Mouse (Mus musculus) activated CD4-positive, CD25-positive, alpha-beta regulatory T cell, adult 4 months (primary cell): Measurements from ENCODE around the gene Ccdc33. TPM values are rescaled to one million over a fixed set of nuclear protein-coding genes. Genes with fewer than 3 reads are reported as not detected.

Source experiments
- ATAC-seq: one replicate; pipeline ENCODE4 v1.8.0; 2017
- polyA plus RNA-seq, 2 experiments: library from polyadenylated mRNA; unstranded; fragments of 100-300 nt; shearing (Covaris generic); gene quantifications; one replicate each; pipeline ENCODE4 v1.2.1; 2017

Gene Ccdc33
- polyA plus RNA-seq, 2 experiments from 2014 or later, result not detected

DNA sequence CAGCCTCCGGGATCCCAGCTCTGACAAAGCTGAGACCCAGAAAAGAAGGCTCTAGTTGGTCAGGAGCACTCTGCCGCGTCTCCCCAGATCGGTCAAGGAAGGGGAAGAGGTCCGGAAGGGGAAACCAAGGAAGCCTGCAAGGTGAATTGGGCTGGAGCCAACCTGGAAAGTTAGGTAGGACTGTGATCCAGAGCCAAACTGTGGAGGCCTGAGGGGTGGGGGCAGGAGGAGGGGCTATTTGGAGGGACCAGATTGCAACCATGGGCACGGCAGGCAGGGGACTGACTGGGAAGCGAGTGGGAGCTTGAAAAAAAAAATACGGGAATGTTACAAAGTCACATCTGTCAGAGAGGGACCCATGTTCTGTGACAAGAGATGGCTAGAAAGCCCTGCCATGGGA, 10.9 kb upstream of the Ccdc33 start:
- ATAC-seq, result no peak

GRCm38 (mm10) chr9:58128926-58129413, 10.3 kb upstream of the Ccdc33 start:
- ATAC-seq, result no peak

GRCm38 (mm10) chr9:58125811-58126210, 7.2 kb upstream of the Ccdc33 start:
- ATAC-seq, result no peak

GRCm38 (mm10) chr9:58125085-58125484, 6.5 kb upstream of the Ccdc33 start:
- ATAC-seq, result no peak

DNA sequence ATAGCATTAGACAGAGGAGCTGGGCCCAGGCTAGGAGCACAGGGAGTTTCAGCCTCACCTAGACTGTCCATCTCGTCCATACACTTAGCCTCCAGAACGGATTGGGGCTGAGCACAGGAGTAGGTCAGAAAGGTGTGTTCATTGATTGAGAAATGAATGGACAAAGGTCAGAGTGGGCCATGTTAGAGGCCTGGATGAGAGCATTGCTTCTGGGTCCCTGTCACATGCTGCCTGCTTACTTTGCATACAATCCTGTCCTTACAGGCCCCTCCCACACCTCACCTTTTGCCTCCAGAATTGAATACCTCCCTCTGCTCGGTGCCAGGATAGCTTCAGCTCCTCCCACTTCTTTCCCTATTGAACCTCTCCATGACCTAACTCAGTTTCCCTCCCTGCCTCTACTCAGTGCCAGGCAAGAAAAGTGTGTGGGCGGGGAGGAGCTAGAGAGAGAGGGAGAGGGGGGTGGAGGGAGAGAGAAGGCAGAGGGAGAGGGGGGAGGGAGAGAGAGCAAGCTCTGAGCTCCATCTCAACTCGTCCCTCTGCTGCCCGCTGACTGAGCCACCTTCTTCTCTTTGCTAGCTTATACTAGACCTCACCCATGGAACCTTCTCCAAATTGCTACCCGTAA, 2.5 kb downstream of the Ccdc33 start:
- no peak for ATAC-seq

DNA sequence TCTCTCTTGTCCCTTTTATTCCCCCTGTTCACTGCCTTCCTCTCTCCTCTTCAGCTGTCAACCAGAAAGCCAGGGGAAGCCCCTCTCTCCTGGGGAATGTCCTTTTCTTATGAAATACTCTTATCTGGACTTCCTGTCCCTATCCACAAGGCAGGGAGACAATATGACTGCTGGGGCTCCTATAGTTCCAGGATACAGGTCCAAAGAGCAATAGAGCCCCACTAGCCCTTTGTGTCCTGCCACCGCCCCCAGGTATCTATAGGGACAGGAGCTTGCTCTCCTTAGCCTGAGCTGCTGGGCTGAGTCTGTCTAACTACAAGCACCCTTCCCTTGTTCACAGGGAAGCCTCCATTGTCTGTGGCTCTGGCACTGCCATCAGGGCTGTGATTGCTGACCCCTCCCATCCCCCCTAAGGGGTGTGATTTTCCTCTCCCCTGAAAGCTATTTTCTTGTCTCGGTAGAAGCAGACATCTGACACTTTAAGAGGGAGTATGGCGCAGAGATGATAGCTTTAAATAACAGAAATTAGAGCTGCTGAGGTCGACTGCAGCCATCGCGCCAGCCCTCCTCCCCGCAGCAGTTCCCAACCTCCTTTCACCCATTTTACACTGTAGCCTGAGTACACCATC, 3.2 kb downstream of the Ccdc33 start:
- no peak for ATAC-seq

GRCm38 (mm10) chr9:58114019-58114418, 4.6 kb downstream of the Ccdc33 start:
- ATAC-seq, result no peak

- ATAC-seq, result no peak
Measured at GRCm38 (mm10) chr9:58113279-58113884, 5.2 kb downstream of the Ccdc33 start.

DNA sequence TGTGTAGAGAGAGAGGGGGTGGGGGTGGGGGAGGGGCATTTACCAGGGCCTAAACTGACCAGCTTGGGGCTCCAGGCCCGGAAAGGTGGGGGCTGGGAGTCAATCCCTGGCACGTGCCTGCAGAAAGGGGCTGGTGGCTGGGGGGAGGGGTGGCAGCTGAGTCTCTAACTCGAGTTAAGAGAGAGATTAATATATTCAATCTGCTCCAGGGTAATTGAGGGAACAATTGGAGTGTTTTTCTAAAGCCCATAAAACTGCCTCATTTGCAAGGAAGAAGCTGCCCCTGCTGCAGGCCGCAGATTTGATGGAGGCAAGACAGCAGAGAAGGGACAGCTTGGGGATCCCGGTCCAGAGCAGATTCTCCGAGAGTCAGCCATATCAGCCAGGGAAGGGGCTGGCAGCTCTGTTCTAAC, 5.8 kb downstream of the Ccdc33 start:
- no peak for ATAC-seq

DNA sequence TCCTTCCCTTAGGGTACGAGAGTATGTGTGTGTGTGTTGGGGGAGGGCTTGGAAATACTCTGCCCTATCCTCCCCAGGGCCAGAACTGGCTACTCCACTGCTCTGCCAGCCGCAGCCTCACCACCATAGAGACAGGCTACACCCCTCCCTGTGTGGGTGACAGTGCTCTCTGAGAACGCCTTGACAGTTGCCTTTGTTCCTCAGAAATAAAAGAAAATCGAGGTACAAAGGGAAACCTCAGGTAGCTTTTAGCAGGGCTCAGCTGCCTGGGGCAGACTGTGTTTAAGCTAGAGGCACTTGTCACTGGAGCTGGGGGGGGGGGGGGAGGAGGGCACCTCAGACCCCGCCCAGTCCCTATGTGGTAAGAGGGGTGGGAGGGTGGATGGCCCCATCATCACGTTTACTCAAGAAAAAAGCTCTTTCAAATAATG, 6.3 kb downstream of the Ccdc33 start:
- ATAC-seq, result peak; percentile 59

- ATAC-seq, result no peak
Measured at GRCm38 (mm10) chr9:58111431-58111830, 7.2 kb downstream of the Ccdc33 start.

GRCm38 (mm10) chr9:58110787-58111186, 7.8 kb downstream of the Ccdc33 start:
- no peak for ATAC-seq

DNA sequence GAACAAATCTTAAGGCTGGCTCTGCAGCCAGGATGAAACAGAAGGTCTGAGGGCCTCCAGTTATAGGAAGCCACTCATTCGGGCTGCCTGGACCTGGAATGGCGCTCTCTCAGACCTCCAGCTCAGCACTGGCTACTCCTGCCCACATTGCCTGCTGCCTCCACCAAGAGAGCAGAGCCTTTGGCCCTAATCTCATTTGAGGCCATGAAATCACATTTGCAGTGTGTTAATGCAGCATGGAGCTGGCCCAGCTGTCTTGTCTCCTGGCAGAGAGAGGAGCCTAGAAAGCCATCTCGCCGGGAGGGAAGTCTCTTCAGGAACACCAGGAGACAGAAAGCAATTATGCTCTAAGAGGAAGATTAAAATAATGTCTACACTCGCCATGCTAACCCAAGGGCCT, 11.1 kb downstream of the Ccdc33 start:
- ATAC-seq, result no peak

DNA sequence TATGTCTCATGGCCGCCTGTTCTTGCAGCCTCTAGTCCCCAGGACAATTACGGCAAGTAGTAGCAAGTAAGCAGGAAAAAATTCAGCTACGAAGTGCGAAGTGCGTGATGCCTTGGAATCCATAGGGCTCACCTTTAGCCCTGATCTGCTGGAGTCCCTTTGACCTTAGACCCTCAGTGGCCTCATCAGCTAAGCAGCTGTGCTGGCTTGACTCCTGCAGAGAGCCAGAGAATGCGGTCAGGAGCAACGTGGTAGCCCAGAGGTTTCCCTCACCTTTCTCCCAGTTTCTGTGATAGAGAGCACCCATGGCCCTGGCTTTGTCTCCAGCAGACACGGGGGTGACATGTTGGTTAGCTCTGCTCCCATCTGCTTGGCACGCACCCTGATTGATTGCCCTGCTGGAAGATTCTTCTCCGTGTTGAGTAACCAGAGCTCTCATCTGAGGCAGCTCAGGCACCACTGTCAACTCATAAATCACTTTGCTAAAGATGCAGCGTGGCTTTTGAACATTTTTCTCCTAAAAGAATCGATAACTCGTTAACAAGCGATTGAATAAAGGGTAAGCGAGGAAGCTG, 12.9 kb downstream of the Ccdc33 start:
- no peak for ATAC-seq

DNA sequence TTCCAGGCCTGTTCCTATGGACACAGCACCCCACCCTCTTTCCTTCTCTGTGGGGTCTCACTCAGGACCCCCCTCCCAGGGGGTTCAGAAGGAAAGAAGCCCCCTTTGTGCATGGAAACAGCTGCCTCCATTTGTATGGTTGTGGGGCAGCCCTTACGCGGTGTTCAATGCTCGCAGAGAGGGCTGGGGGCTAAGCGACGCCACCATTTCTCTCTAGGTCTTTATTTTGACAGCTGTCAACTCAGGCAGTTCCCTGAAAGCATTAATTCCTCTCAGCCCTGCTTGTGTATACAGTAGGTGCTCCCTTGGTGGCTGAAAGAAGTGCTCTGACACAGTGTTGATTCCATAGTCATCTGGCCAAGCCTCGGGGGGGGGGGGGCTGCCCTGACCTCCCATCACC, 15.0 kb downstream of the Ccdc33 start:
- no peak for ATAC-seq

DNA sequence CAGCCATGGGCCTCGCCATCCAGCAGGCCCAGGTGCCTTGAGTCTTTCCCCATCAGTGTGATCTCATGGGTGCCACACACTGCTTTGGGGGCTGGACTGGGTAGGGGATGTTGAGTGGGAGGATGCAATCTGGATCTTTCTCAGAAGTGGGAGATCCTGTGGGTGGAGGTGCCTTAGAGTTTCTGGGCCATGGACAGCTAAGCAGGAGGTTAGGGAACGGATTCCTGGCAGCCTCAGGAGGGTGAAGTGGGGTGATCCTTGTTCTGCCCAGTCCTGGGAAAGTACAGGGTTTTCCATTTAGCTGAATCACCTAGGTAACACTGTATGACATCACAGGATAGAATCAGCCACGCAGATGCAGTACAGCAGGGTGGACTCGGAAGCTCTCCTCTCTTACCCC, 16.6 kb downstream of the Ccdc33 start:
- no peak for ATAC-seq

DNA sequence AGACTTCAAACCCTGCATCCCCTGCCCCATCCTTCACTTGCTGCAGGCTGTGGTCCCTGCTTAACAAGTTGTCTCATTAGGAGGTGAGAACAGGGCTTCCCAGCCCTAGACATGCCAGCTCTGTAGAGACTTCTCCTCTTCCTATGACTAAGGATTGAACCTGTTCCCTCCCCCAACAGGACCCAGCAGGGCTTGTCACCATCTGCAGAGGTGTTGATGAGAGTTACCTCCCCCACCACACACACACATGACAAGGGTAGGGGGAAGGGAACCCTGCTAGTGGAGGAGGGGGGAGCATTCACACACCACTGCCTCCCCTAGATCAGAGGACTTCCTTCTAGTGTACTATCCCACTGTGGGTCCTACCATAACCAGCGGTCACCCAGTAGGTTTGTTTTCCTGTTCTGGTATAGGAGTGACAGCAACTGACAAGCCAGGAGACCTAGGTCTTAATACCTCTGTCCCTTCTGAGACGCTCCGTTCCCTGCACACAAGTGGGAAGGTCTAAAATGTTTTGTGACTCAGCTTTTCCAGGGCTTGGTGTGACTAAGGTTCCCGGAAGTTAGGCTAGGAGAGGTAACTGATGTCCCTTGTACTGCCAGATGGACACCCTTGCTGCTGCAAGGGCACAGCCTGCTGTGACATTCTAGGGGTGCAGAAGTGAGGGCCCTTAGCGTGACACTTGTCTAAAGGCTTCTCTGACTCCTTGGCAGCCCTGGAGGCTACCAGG, 18.6 kb downstream of the Ccdc33 start:
- ATAC-seq, result no peak

- no peak for ATAC-seq
Measured at GRCm38 (mm10) chr9:58096629-58097301, 21.9 kb downstream of the Ccdc33 start.

DNA sequence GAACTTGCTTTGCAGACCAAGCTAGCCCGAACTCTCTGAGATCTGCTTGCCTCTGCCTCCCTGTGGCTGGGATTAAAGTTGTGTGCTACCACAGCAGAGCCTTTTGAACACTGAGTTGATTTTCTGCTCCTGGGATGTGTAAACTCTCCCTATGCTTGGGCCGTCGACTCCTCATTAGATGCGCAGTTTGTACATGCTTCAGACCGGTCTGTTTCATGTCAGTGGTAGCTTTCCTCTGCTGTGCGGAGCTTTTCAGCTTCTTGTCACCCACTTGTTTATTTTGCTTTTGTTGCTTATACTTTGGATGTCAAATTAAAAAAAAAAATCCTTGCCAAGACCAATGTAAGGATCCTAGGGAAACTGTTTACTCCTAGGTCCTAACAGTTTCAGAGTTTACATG, 22.6 kb downstream of the Ccdc33 start:
- ATAC-seq, result no peak

- ATAC-seq, result no peak
Measured at GRCm38 (mm10) chr9:58093776-58094175, 24.8 kb downstream of the Ccdc33 start.

- ATAC-seq, result no peak
Measured at GRCm38 (mm10) chr9:58092581-58093269, 25.9 kb downstream of the Ccdc33 start.
